Mouse (Mus musculus) forebrain, embryonic 16.5 days (tissue): ENCODE measurements around the gene Sirpa. TPM values are rescaled to one million over a fixed set of nuclear protein-coding genes. Genes with fewer than 3 reads are reported as not detected.

ENCODE experiments used
- ATAC-seq: fragments of 200-750 bp; cut with Nextera tagmentation; 2 replicates; pipeline ENCODE4 v1.8.0; 2017; ENCODE audit warnings: mild to moderate bottlenecking, moderate library complexity
- H3K27ac ChIP-seq: fragments of 300-500 bp; sonication (generic); 2 replicates; pipeline ENCODE4 v1.5.1; 2014; ENCODE audit warnings: low read length, control low read depth
- H3K27me3 ChIP-seq: fragments of 300-500 bp; sonication (generic); replicated peaks from 2 replicates; pipeline ENCODE4 v1.6.1; 2014; ENCODE audit warnings: low read length; ENCODE audit not compliant: control insufficient read depth, insufficient read depth
- H3K36me3 ChIP-seq: fragments of 300-500 bp; sonication (generic); 2 replicates; pipeline ENCODE4 v1.6.1; 2014; ENCODE audit not compliant: control insufficient read depth, insufficient read depth
- H3K4me1 ChIP-seq: fragments of 300-500 bp; sonication (generic); replicated peaks from 2 replicates; pipeline ENCODE4 v1.6.1; 2014; ENCODE audit warnings: low read length; ENCODE audit not compliant: control insufficient read depth, insufficient read depth
- H3K4me2 ChIP-seq: fragments of 300-500 bp; sonication (generic); 2 replicates; pipeline ENCODE4 v1.6.1; 2014; ENCODE audit warnings: mild to moderate bottlenecking, low read length, control low read depth
- H3K4me3 ChIP-seq: fragments of 300-500 bp; sonication (generic); replicated peaks from 2 replicates; pipeline ENCODE4 v1.5.1; 2014; ENCODE audit warnings: mild to moderate bottlenecking, low read length, control low read depth
- H3K9ac ChIP-seq: fragments of 300-500 bp; sonication (generic); replicated peaks from 2 replicates; pipeline ENCODE4 v1.6.1; 2014; ENCODE audit warnings: low read depth, low read length, control low read depth
- H3K9me3 ChIP-seq: fragments of 300-500 bp; sonication (generic); 2 replicates; pipeline ENCODE4 v1.6.1; 2016; ENCODE audit warnings: low read length; ENCODE audit not compliant: control insufficient read depth
- WGBS: fragments of 180-500 bp; shearing (Covaris S2); extraction: QIAGEN DNeasy Blood & Tissue Kit; methylation state at CpG from one replicate; pipeline ENCODE4 v1.1.7; 2014; 5-methylcytosine and 5-hydroxymethylcytosine counted together
- polyA plus RNA-seq: library from polyadenylated mRNA; unstranded; fragments of >200 nt; fragmentation: Nextera tagmentation; extraction: Ambion mirVana; gene quantifications from 2 replicates; pipeline ENCODE4 v1.2.1, GENCODE M21; 2015

Gene Sirpa
- polyA plus RNA-seq, 1 experiment from 2014 or later: 34.8 TPM

DNA sequence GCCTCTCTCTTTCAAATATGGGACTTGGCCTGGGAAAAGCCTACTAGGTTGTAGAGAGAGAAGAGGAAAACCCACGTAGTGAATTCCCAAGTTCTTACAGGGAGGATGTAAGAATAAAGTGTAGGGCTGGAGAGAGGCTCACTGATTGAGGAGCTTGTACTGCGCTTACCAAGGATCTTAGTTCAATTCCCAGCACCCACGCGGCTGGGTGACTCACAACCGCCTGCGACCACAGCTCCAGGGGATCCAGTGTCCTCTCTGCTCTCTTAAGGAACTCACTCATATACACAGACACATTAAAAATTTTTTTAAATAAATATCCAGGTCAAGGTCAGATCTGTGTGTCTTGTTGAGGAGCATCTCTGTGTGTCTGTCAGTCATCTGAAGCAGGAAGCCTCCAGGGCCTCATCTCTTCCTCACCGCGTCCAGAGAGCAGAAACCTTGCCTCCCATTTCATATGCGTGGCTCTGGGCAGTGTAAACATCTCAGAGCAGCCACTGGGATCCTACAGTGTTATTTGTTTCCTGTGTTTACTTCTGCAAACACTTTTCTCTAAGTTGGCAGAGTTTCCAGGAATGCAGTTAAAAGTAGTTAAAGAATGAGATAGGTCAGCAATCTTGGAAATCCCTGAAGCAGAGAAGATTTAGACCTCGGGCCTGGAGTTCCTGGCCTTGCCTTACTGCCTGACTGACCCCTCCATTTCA lies 22.0 kb downstream of the Sirpa start:
- Histone ChIP-seq H3K9ac (no peak overlapping the region), H3K4me2 (no peak overlapping the region), H3K27me3 (no peaks in the 10 kb centered on the region), H3K4me1 (no peaks in the 10 kb centered on the region), H3K9me3 (no peaks in the 10 kb centered on the region), H3K27ac (no peak overlapping the region), H3K4me3 (no peak overlapping the region), H3K36me3 (0 out of 2 replicates have a peak, but pooled peaks cover 2% of the 10 kb centered on the region)
- ATAC-seq: no peak
- WGBS: 88% methylated on average over 10 of the region's 10 CpGs

DNA sequence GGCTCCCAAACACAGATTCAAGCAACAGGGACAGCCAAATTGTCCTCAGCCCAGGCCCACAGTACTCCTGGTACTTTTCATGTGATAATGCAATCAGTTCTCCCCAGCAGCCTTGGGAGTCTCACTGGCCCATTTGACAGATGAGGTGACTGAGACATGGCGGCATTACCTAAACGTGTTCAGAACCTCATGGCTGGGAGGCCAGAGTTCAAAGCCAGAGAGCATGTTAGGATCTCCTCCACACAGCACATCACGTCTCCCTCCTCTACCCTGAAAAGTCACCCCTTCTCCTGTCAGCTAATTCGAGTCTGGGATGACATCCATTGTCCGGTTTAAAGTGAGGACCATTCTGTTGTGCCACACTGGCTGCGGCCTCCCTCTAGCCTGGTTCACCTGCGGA lies 27.5 kb downstream of the Sirpa start:
- no peak overlapping the region for H3K9ac ChIP-seq
- no peaks in the 10 kb centered on the region for H3K36me3 ChIP-seq
- H3K4me2 ChIP-seq: no peak overlapping the region
- H3K27ac ChIP-seq: no peak overlapping the region
- H3K9me3 ChIP-seq: no peaks in the 10 kb centered on the region
- WGBS: 83% methylated on average over 7 of the region's 7 CpGs
- no peaks in the 10 kb centered on the region for H3K27me3 ChIP-seq
- ATAC-seq: no peak
- no peak overlapping the region for H3K4me3 ChIP-seq
- H3K4me1 ChIP-seq: peaks cover 8% of the 10 kb centered on the region; the same call in 1 of the 2 replicates

DNA sequence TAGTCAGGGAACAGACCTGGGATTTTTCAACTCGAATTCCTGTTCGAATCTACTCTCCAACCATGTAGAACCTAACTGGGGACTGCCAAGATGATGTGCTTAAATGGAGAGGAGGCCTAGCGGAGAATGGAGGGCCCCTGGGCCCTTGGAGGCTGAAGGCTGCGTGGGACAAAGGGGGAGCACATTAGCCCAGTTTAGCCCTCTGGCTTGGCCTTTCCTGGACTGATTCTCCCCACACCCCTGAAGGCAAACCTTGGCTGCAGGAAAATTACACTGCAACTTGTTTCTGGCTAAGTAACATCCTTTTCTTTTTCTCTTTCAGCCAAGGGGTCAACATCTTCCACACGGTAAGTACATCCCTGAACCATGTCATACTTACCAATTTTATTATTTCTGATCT lies 28.2 kb downstream of the Sirpa start:
- H3K36me3 ChIP-seq: no peaks in the 10 kb centered on the region
- no peaks in the 10 kb centered on the region for H3K27me3 ChIP-seq
- no peak overlapping the region for H3K27ac ChIP-seq
- no peak overlapping the region for H3K4me3 ChIP-seq
- no peak overlapping the region for H3K4me2 ChIP-seq
- WGBS: 89% methylated on average over 5 of the region's 5 CpGs
- H3K9me3 ChIP-seq: no peaks in the 10 kb centered on the region
- H3K9ac ChIP-seq: no peak overlapping the region
- no peak for ATAC-seq
- H3K4me1 ChIP-seq: peaks cover 9% of the 10 kb centered on the region; the same call in 1 of the 2 replicates

DNA sequence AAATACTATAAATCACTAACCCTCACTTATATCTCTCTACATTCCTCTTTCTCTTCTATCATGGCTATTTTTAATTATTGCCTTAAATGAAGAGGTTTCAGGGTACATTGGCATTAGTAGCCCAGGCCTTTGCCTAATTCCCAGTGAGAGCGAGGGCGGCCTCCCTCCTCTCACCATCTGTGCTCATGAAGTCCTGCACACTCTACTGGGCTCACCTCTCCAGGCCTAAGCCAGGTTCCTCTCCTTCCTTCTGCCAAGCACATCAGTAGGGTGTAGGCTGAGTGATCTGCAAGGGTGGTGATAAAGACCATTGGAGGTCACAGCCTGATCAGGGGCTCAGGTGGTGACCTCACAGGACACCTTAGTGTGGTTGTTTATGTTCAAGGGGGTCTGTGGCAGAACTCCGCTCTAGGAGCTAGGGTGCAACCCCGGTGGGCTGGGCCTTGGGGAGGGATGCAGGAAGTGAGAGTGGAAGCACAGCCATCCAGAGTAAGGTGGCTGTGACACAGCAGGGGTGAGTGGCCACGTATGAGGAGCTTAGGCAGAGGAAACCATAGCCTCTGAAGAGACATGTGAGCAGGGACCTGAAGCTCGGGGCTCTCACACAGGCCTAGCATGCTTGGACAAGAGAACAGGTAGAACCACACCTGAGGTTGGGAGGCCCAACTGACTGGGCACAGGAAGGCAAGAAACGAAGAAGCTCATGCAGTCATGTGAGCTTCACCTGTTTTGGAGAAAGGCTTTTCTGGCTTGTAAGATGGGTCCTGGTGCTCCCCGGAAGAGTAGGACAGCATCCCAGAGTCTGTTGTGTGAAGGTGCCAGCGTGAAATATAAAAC lies 29.2 kb downstream of the Sirpa start:
- no peak for ATAC-seq

DNA sequence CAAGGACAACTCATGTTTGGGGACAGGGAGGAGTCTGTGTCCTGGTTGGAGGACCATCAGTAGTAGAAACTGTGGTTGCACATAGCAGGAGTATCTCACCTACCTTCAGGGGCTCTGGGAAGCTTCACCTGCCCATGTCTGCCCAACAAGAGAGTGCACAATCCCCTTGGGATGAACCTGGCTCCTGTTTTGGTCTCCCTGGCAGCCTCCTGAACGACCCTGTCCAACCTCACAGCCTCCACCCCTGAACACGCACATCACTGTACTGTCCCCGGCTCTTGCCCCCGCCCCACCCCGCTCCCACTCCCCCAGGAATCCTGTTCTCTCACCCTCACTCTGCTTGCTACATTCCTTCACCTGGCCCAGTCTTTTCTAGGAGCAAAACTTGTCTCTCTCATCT lies 30.3 kb downstream of the Sirpa start:
- Histone ChIP-seq H3K4me2 (no peak overlapping the region), H3K27ac (no peak overlapping the region), H3K36me3 (no peaks in the 10 kb centered on the region), H3K4me1 (peaks cover 9% of the 10 kb centered on the region; the same call in 1 of the 2 replicates), H3K9me3 (no peaks in the 10 kb centered on the region), H3K9ac (no peak overlapping the region), H3K4me3 (no peak overlapping the region), H3K27me3 (no peaks in the 10 kb centered on the region)
- WGBS: 92% methylated on average over 5 of the region's 5 CpGs
- ATAC-seq: no peak

More for the DNA sequence above, 29.2 kb downstream of the Sirpa start:
- no peak overlapping the region for H3K9ac ChIP-seq
- no peaks in the 10 kb centered on the region for H3K36me3 ChIP-seq
- peaks cover 9% of the 10 kb centered on the region; the same call in 1 of the 2 replicates for H3K4me1 ChIP-seq
- H3K4me3 ChIP-seq: no peak overlapping the region
- WGBS: 90% methylated on average over 9 of the region's 9 CpGs
- H3K4me2 ChIP-seq: no peak overlapping the region
- H3K27me3 ChIP-seq: no peaks in the 10 kb centered on the region
- no peak overlapping the region for H3K27ac ChIP-seq
- no peaks in the 10 kb centered on the region for H3K9me3 ChIP-seq

DNA sequence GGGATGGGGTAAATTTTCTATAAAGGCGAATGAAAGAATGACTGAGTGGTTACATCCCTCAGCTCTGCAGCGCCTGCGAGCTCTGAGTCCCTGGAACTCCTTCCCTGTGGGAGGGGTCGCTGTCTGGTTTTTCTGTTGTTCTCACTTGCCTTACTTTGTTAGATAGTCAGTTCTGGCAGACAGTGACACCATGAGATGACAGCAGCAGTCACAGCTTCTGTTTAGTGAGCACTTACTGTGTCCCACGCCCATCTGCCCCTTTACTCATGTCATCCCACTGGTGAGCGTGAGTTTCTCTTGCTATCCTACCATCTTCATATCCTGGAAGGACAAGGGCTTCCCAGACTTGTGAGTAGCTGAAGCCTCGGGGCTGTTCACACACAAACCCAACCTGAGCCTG lies 31.1 kb downstream of the Sirpa start:
- Histone ChIP-seq H3K4me3 (no peak overlapping the region), H3K4me1 (peaks cover 9% of the 10 kb centered on the region; the same call in 1 of the 2 replicates), H3K36me3 (no peaks in the 10 kb centered on the region), H3K4me2 (no peak overlapping the region), H3K9me3 (no peaks in the 10 kb centered on the region), H3K9ac (no peak overlapping the region), H3K27me3 (no peaks in the 10 kb centered on the region), H3K27ac (no peak overlapping the region)
- no peak for ATAC-seq
- WGBS: 84% methylated on average over 7 of the region's 7 CpGs

DNA sequence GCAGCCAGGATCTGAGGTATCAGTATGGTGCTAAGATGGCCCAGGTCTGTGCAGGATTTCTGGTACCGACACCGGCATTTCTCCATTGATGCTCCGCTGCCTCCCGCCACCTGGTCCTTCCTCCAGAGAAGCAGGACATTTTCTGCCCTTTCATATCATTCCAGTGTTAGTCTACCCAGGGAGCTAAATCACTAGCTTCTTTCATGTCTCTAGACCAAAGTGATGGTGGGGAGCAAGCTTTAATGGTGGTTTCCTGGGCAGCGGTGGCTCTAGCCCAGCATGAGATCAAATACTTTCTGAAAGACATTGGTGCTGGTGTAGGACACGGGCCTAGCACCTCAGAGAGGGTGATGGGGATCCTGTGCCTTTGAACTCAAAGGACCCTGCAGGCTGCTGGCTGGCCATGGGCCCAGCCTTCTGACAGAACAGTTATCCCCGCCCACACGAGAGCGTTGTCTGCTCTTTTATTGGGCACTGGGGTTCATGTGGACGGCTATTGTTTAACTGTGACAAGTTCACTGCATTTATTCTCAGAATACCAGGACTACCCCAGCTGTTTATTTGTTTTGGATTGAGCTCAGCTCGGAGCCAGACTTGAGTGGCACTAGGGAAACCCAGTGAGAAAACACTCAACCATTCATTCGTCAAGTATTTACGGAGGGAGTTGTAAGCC lies 31.7 kb downstream of the Sirpa start:
- Histone ChIP-seq H3K9ac (no peak overlapping the region), H3K4me2 (no peak overlapping the region), H3K4me3 (no peak overlapping the region), H3K27ac (peak overlapping the region; percentile 59), H3K9me3 (no peaks in the 10 kb centered on the region), H3K27me3 (no peaks in the 10 kb centered on the region), H3K36me3 (no peaks in the 10 kb centered on the region), H3K4me1 (peaks cover 9% of the 10 kb centered on the region; the same call in 1 of the 2 replicates)
- ATAC-seq: peak; percentile 74
- WGBS: 43% methylated on average over 13 of the region's 13 CpGs

DNA sequence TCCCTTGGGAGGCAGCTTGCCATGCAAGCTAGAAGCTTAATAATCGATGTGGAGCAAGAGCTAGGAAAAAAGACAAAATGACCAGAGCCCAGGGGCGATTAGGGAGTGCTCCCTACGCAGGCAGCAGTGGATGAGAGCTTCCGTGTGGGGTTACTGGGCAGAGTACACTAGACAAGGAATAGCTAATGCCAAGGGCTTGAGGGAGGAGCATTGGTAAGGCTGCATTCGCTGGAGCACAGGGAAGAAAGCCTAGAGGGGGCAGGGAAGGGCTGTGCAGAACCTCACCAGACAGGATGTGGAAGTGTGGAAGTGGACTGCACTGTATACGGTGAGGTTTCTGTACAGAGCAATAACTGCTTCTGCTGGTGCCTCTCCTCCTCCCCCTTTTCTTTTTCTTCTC lies 32.3 kb downstream of the Sirpa start:
- WGBS: 43% methylated on average over 6 of the region's 6 CpGs
- peak overlapping the region; percentile 59 for H3K27ac ChIP-seq
- peak; percentile 73 for ATAC-seq

GRCm38 (mm10) chr2:129625845-129626244 lies 33.2 kb downstream of the Sirpa start:
- Histone ChIP-seq H3K4me3 (no peak overlapping the region), H3K9ac (no peak overlapping the region), H3K36me3 (no peaks in the 10 kb centered on the region; the same call in 1 of the 2 replicates), H3K4me1 (peaks cover 9% of the 10 kb centered on the region; the same call in 1 of the 2 replicates), H3K9me3 (no peaks in the 10 kb centered on the region), H3K27me3 (no peaks in the 10 kb centered on the region), H3K4me2 (no peak overlapping the region), H3K27ac (no peak overlapping the region)
- no peak for ATAC-seq
- WGBS: 66% methylated on average over 4 of the region's 4 CpGs

More for the DNA sequence above, 32.3 kb downstream of the Sirpa start:
- H3K4me3 ChIP-seq: no peak overlapping the region
- no peaks in the 10 kb centered on the region for H3K36me3 ChIP-seq
- no peak overlapping the region for H3K9ac ChIP-seq
- no peaks in the 10 kb centered on the region for H3K9me3 ChIP-seq
- no peak overlapping the region for H3K4me2 ChIP-seq
- H3K4me1 ChIP-seq: peaks cover 9% of the 10 kb centered on the region; the same call in 1 of the 2 replicates
- H3K27me3 ChIP-seq: no peaks in the 10 kb centered on the region
